Mouse (Mus musculus) lung, postnatal 0 days (tissue): ENCODE measurements at regions not wholly inside any gene's neighbourhood (a gene's known extent, or its start where the extent isn't known, plus 50 kb on each side); places are given as distances from the start of the nearest gene placed in this dataset.

ENCODE experiments used
- CTCF ChIP-seq: IDR thresholded peaks from 2 replicates; pipeline ENCODE4 v1.5.1; 2016; ENCODE audit warnings: antibody characterized with exemption, mild to moderate bottlenecking
- EP300 ChIP-seq: IDR thresholded peaks from 2 replicates; pipeline ENCODE4 v1.6.1; 2016; ENCODE audit warnings: antibody characterized with exemption, mild to moderate bottlenecking, control low read depth

DNA sequence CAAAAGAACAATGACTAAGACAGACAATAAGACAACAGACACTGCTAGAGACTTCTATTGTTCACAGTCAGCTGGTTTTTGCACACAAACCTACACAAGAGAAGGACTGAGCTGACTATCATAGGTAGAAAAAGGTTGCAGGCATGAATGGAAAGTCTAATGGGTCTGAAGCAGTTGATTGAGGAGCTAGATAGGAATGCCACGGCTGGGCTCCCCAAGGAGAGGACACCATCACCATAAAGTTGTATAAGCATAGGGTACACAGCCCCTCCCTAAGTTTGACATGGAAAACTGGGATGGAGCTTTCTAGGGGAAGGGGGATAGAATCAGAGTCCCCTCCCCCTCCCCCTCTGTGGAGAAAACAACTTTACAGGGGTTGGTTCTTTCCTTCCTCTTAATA lies 88.5 kb upstream of the Ankrd28 start:
- no peak for TF ChIP-seq EP300
- TF ChIP-seq CTCF: no peak
